ENCODE assay signal across 8 mouse cellular contexts in genomic region chr16:4078302-4078701, GRCm38 (mm10). TPM values are rescaled to one million over a fixed set of nuclear protein-coding genes. Genes with fewer than 3 reads are reported as not detected.
DNase-seq lines count a peak whose midpoint lies in the region; ATAC-seq lines count a peak whose summit lies in the region.
"Not testable (repeated sequence)": the region's sequence is repeated elsewhere in the genome, so short reads cannot be mapped to it uniquely, and the experiment has no call there.

No protein-coding gene starts in this region.

- peak overlapping the region; percentile 89 for H3K4me2 ChIP-seq in heart, embryonic 14.5 days (ENCODE audit: low read length)
- peak overlapping the region; percentile 70 for H3K4me2 ChIP-seq in intestine, embryonic 14.5 days (ENCODE audit: low read length)
- H3K4me2 ChIP-seq in limb, embryonic 11.5 days (ENCODE audit: low read depth, severe bottlenecking), result peak overlapping the region; percentile 60; the same call in 1 of the 2 replicates
- H3K4me2 ChIP-seq in lung, embryonic 15.5 days, result peak overlapping the region; percentile 63

- not testable (repeated sequence) for H3K27me3 ChIP-seq in forebrain, embryonic 10.5 days (ENCODE audit: poor library complexity, severe bottlenecking); heart, embryonic 14.5 days (ENCODE audit: control insufficient read depth, insufficient read depth, low read length); intestine, embryonic 14.5 days (replicated peaks; ENCODE audit: control insufficient read depth, insufficient read depth, low read length); limb, embryonic 11.5 days (ENCODE audit: control insufficient read depth, insufficient read depth, low read length); lung, embryonic 15.5 days

- peak overlapping the region; percentile 74 for H3K4me3 ChIP-seq in forebrain, embryonic 10.5 days
- H3K4me3 ChIP-seq in heart, embryonic 14.5 days (ENCODE audit: control insufficient read depth in 1 of 2, insufficient read depth in 1 of 2, low read depth in 1 of 2, low read length in 2 of 2), result peak overlapping the region in 1 of 2 experiments; percentile 73; a peak in 2 of 4 replicates
- H3K4me3 ChIP-seq in intestine, embryonic 14.5 days (ENCODE audit: low read depth, low read length), result peak overlapping the region; percentile 89; the same call in 1 of the 2 replicates
- H3K4me3 ChIP-seq in limb, embryonic 11.5 days (ENCODE audit: low read depth, low read length), result peak overlapping the region; percentile 95; the same call in 1 of the 2 replicates
- H3K4me3 ChIP-seq in lung, embryonic 15.5 days, result peak overlapping the region; percentile 86

- H3K4me1 ChIP-seq in forebrain, embryonic 10.5 days, result peaks cover 17% of the 10 kb centered on the region
- H3K4me1 ChIP-seq in heart, embryonic 14.5 days (ENCODE audit: control insufficient read depth in 2 of 2, insufficient read depth in 2 of 2, low read length in 2 of 2), result peaks cover 0 to 29% of the 10 kb centered on the region in 2 experiments; a peak in 3 of 4 replicates
- not testable (repeated sequence) for H3K4me1 ChIP-seq in intestine, embryonic 14.5 days (replicated peaks; ENCODE audit: control insufficient read depth, insufficient read depth, low read length); limb, embryonic 11.5 days (ENCODE audit: control insufficient read depth, insufficient read depth, low read length)
- peaks cover 18% of the 10 kb centered on the region for H3K4me1 ChIP-seq in lung, embryonic 15.5 days

- DNase-seq in MN1 (ENCODE audit: low spot score), result peak; percentile 9
- not testable (repeated sequence) for DNase-seq in forebrain, embryonic 10.5 days (ENCODE audit: extremely low spot score, low spot score); intestine, embryonic 14.5 days (ENCODE audit: low spot score); limb, embryonic 11.5 days (ENCODE audit: low spot score)
- DNase-seq in naive thymus-derived CD4-positive, alpha-beta T cell, adult 2 months (ENCODE audit: low read depth), result peak; percentile 26
- peak; percentile 32 for DNase-seq in thymus, postnatal 4 days

- not testable (repeated sequence) for ATAC-seq in heart, embryonic 14.5 days (ENCODE audit: insufficient number of reproducible peaks, insufficient read depth, low FRiP score, low read depth); intestine, embryonic 14.5 days (replicated peaks; ENCODE audit: low FRiP score, low TSS enrichment, low read depth); limb, embryonic 11.5 days (ENCODE audit: insufficient number of reproducible peaks, low FRiP score, low TSS enrichment, low read depth); lung, embryonic 15.5 days (ENCODE audit: borderline replicate concordance, extremely low read depth, low FRiP score, low TSS enrichment)

- WGBS in forebrain, embryonic 10.5 days, result 78% methylated on average over 10 of the region's 10 CpGs
- 71% methylated on average over 10 of the region's 10 CpGs for WGBS in heart, embryonic 14.5 days
- 55% methylated on average over 9 of the region's 10 CpGs for WGBS in intestine, embryonic 14.5 days
- WGBS in limb, embryonic 11.5 days, result 76% methylated on average over 10 of the region's 10 CpGs
- WGBS in lung, embryonic 15.5 days, result 62% methylated on average over 10 of the region's 10 CpGs

- H3K9ac ChIP-seq in heart, embryonic 14.5 days (ENCODE audit: low read length), result peak overlapping the region; percentile 88; the same call in 1 of the 2 replicates
- H3K9ac ChIP-seq in intestine, embryonic 14.5 days (ENCODE audit: low read length), result peak overlapping the region; percentile 71
- not testable (repeated sequence) for H3K9ac ChIP-seq in limb, embryonic 11.5 days (ENCODE audit: low read length); lung, embryonic 15.5 days

- not testable (repeated sequence) for H3K9me3 ChIP-seq in forebrain, embryonic 10.5 days; heart, embryonic 14.5 days (ENCODE audit: control insufficient read depth, low read length); intestine, embryonic 14.5 days (ENCODE audit: control insufficient read depth, low read length); limb, embryonic 11.5 days (ENCODE audit: control insufficient read depth, low read length); lung, embryonic 15.5 days

- not testable (repeated sequence) for H3K27ac ChIP-seq in forebrain, embryonic 10.5 days; heart, embryonic 14.5 days (replicated peaks in 1 of 2; ENCODE audit: control insufficient read depth in 1 of 2, insufficient read depth in 1 of 2, low read depth in 2 of 2, low read length in 2 of 2); intestine, embryonic 14.5 days (ENCODE audit: low read depth); limb, embryonic 11.5 days (replicated peaks; ENCODE audit: low read depth, low read length); lung, embryonic 15.5 days

- H3K36me3 ChIP-seq in forebrain, embryonic 10.5 days (replicated peaks), result peaks cover 25% of the 10 kb centered on the region
- H3K36me3 ChIP-seq in heart, embryonic 14.5 days (ENCODE audit: control insufficient read depth, insufficient read depth, low read length), result peaks cover 11% of the 10 kb centered on the region
- H3K36me3 ChIP-seq in intestine, embryonic 14.5 days (ENCODE audit: control insufficient read depth, insufficient read depth, low read length), result peaks cover 20% of the 10 kb centered on the region
- H3K36me3 ChIP-seq in limb, embryonic 11.5 days (ENCODE audit: control insufficient read depth, insufficient read depth, low read length); lung, embryonic 15.5 days: not testable (repeated sequence)

RNA-seq across cellular contexts. Expression of gene Trap1, which starts 0.7 kb away (rescaled TPM):
- polyA plus RNA-seq in forebrain, embryonic 10.5 days (2016; fragmentation: Nextera tagmentation; extraction: Ambion mirVana), result 96.1 and 100.0 TPM in 2 replicates
- polyA plus RNA-seq in heart, embryonic 14.5 days (2014; fragmentation: Nextera tagmentation; extraction: Ambion mirVana), result 117 and 122 TPM in 2 replicates
- 118 and 122 TPM in 2 replicates for polyA plus RNA-seq in intestine, embryonic 14.5 days (2014; fragmentation: Nextera tagmentation; extraction: Ambion mirVana)
- 100 and 101 TPM in 2 replicates for polyA plus RNA-seq in limb, embryonic 11.5 days (2014; fragmentation: Nextera tagmentation; extraction: Ambion mirVana)
- 86.6 and 87.1 TPM in 2 replicates for polyA plus RNA-seq in lung, embryonic 15.5 days (2015; fragmentation: Nextera tagmentation; extraction: Ambion mirVana)

RNA-seq across cellular contexts. Expression of gene Dnase1, which starts 41.6 kb away (rescaled TPM):
- polyA plus RNA-seq in forebrain, embryonic 10.5 days (2016; fragmentation: Nextera tagmentation; extraction: Ambion mirVana), result 5.7 and 6.1 TPM in 2 replicates
- 4.4 and 4.5 TPM in 2 replicates for polyA plus RNA-seq in heart, embryonic 14.5 days (2014; fragmentation: Nextera tagmentation; extraction: Ambion mirVana)
- polyA plus RNA-seq in intestine, embryonic 14.5 days (2014; fragmentation: Nextera tagmentation; extraction: Ambion mirVana), result 4.4 and 7.4 TPM in 2 replicates
- 4.1 and 6.0 TPM in 2 replicates for polyA plus RNA-seq in limb, embryonic 11.5 days (2014; fragmentation: Nextera tagmentation; extraction: Ambion mirVana)
- polyA plus RNA-seq in lung, embryonic 15.5 days (2015; fragmentation: Nextera tagmentation; extraction: Ambion mirVana), result 3.1 and 3.4 TPM in 2 replicates
